In the genomic region with DNA sequence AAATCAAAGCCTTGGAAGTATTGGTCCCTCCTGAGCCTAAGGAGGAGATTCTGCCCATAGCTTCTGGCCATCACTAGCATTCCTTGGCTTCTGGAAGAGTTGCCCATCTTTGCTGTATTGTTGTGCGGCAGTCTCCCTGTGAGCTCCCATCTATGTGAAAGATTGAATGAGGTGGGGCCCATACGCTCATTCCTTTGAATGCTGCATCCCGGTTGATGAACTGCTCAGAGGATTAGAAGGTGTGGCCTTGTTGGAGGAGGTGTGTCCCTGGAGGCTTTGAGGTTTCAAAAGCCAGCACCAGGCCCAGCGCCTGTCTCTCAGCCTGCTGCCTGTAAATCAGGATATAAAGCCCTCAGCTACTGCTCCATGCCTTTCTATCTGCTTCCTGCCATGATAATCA, we compare ENCODE assay signal across 23 mouse cellular contexts. TPM values are rescaled to one million over a fixed set of nuclear protein-coding genes. Genes with fewer than 3 reads are reported as not detected.
A peak's percentile ranks its signal among the peaks of the same experiment; 100 is the strongest.
DNase-seq lines count a peak whose midpoint lies in the region; ATAC-seq and TF ChIP-seq lines count a peak whose summit lies in the region.
"Had no signal": no experiment of that assay in that cellular context is flagged by ENCODE, and none has a peak within 500 bp of the region (broad histone marks: within the 10 kb centered on the region; RNA-seq: fewer than 3 reads in every experiment).

No protein-coding gene starts in this region.

- H3K27ac ChIP-seq in CH12.LX (ENCODE audit: insufficient read depth, low read depth) = no peak overlapping the region
- H3K27ac ChIP-seq in bone marrow macrophage, adult 2 months (ENCODE audit: insufficient read depth, low read depth, low read length) = peak overlapping the region; percentile 60
- H3K27ac ChIP-seq in forebrain, embryonic 15.5 days (replicated peaks) = no peak overlapping the region
- H3K27ac ChIP-seq: heart, adult 2 months; hindbrain, embryonic 12.5 days; hindbrain, embryonic 15.5 days had no signal

- dilution Hi-C loops in CH12.LX (cut with MboI; ENCODE audit: extremely low pct_ligation_motif_present, extremely low pct_unique_long_range_greater_than_20kb, low sequenced_read_pairs) = no loop called here

- in situ Hi-C loops in CH12.LX (cut with MboI; ENCODE audit: low pct_ligation_motif_present, low pct_unique_long_range_greater_than_20kb, low sequenced_read_pairs) = no loop called here

- TF ChIP-seq CTCF in CH12.LX (conservative IDR thresholded peaks at IDR 0.05 in 1 of 2, IDR thresholded peaks at IDR 0.05 in 1 of 2; ENCODE audit: low read depth in 2 of 2, low read length in 2 of 2) = no peak
- TF ChIP-seq CTCF in bone marrow macrophage, adult 2 months (IDR thresholded peaks at IDR 0.05; ENCODE audit: low read depth, low read length) = no peak

- no peak overlapping the region for H3K4me3 ChIP-seq in CH12.LX (replicated peaks in 1 of 3; ENCODE audit: low read depth in 2 of 3, low read length in 2 of 3, poor library complexity in 1 of 3)
- no peak overlapping the region for H3K4me3 ChIP-seq in bone marrow macrophage, adult 2 months (ENCODE audit: insufficient read depth, low read length)
- H3K4me3 ChIP-seq in forebrain, embryonic 15.5 days = no peak overlapping the region
- H3K4me3 ChIP-seq: heart, adult 2 months; hindbrain, embryonic 12.5 days; hindbrain, embryonic 15.5 days had no signal

- TF ChIP-seq RAD21 in CH12.LX (IDR thresholded peaks at IDR 0.05; ENCODE audit: low read depth, low read length) = no peak

- WGBS in forebrain, embryonic 15.5 days = 29% methylated on average over 4 of the region's 4 CpGs

- H3K9me3 ChIP-seq in CH12.LX (replicated peaks; ENCODE audit: low read length) = no peaks in the 10 kb centered on the region
- no peaks in the 10 kb centered on the region for H3K9me3 ChIP-seq in forebrain, embryonic 15.5 days
- H3K9me3 ChIP-seq: G1E; hindbrain, embryonic 12.5 days; hindbrain, embryonic 15.5 days had no signal

- H3K79me2 ChIP-seq in CH12.LX (replicated peaks; ENCODE audit: control insufficient read depth, extremely low read depth, insufficient read depth, poor library complexity, severe bottlenecking) = no peaks in the 10 kb centered on the region

- peaks cover 28 to 83% of the 10 kb centered on the region in 2 experiments for H3K4me1 ChIP-seq in CH12.LX (ENCODE audit: control insufficient read depth in 1 of 2, insufficient read depth in 2 of 2)
- H3K4me1 ChIP-seq in bone marrow macrophage, adult 2 months (ENCODE audit: control insufficient read depth, insufficient read depth, low read length) = peaks cover 65% of the 10 kb centered on the region
- H3K4me1 ChIP-seq in forebrain, embryonic 15.5 days = peaks cover 21% of the 10 kb centered on the region

- no peak overlapping the region for H3K9ac ChIP-seq in CH12.LX (ENCODE audit: insufficient read depth, low read depth)
- H3K9ac ChIP-seq in forebrain, embryonic 15.5 days (replicated peaks) = no peak overlapping the region
- H3K9ac ChIP-seq: hindbrain, embryonic 12.5 days; hindbrain, embryonic 15.5 days had no signal

- H3K36me3 ChIP-seq in CH12.LX (replicated peaks in 1 of 2; ENCODE audit: control insufficient read depth in 1 of 2, insufficient read depth in 1 of 2, low read length in 1 of 2) = peaks cover 7 to 22% of the 10 kb centered on the region in 2 experiments
- no peaks in the 10 kb centered on the region for H3K36me3 ChIP-seq in forebrain, embryonic 15.5 days
- H3K36me3 ChIP-seq: G1E; hindbrain, embryonic 12.5 days; hindbrain, embryonic 15.5 days had no signal

- DNase-seq in CH12.LX (ENCODE audit: extremely low read depth) (no peak), ES-CJ7 (ENCODE audit: low read depth, low spot score) (peak; percentile 32)
- DNase-seq in adrenal gland, postnatal 10 days = no peak
- DNase-seq in frontal cortex, postnatal 25 days (ENCODE audit: low spot score in 2 of 2) = no peak
- DNase-seq: adrenal gland, postnatal 14 days; cerebellum, adult 11-12 months; cerebellum, adult 8-10 months; cerebellum, postnatal 10 days; cerebellum, postnatal 36 days; embryo, embryonic 11 days; gastrocnemius, postnatal 10 days; gastrocnemius, postnatal 36 days; heart, adult 2 months; kidney, adult 11 months had no signal

- no peaks in the 10 kb centered on the region for H3K27me3 ChIP-seq in CH12.LX (replicated peaks)
- H3K27me3 ChIP-seq in forebrain, embryonic 15.5 days = no peaks in the 10 kb centered on the region
- H3K27me3 ChIP-seq: Patski had no signal

- TF ChIP-seq EP300 in CH12.LX (IDR thresholded peaks at IDR 0.05; ENCODE audit: low read length) = no peak

- peak overlapping the region; percentile 30; the same call in 1 of the 2 replicates for H3K4me2 ChIP-seq in CH12.LX (ENCODE audit: insufficient read depth, low read depth, poor library complexity, severe bottlenecking)
- no peak overlapping the region for H3K4me2 ChIP-seq in forebrain, embryonic 15.5 days (replicated peaks)
- H3K4me2 ChIP-seq: heart, embryonic 11.5 days; hindbrain, embryonic 12.5 days; hindbrain, embryonic 15.5 days had no signal

- ATAC-seq in forebrain, embryonic 15.5 days (replicated peaks) = no peak
- ATAC-seq: CD4-positive, CD25-positive, alpha-beta regulatory T cell, adult 4 months; forebrain, embryonic 14.5 days; Patski had no signal

- no peak; the same call in 1 of the 2 replicates for TF ChIP-seq POLR2A in CH12.LX (IDR thresholded peaks at IDR 0.05; ENCODE audit: low read depth, low read length)
- TF ChIP-seq POLR2A in bone marrow macrophage, adult 2 months (IDR thresholded peaks at IDR 0.05; ENCODE audit: borderline replicate concordance, low read depth, low read length) = no peak

TF ChIP-seq in CH12.LX, 34 proteins besides CTCF, POLR2A, EP300 and RAD21:
- no peak for TF ChIP-seq IRF4 (IDR thresholded peaks at IDR 0.05; ENCODE audit: low read depth, low read length)
- no peak for TF ChIP-seq MYC (IDR thresholded peaks at IDR 0.05; ENCODE audit: low read depth, low read length)
- no peak for TF ChIP-seq E2F4 (IDR thresholded peaks at IDR 0.05; ENCODE audit: insufficient replicate concordance, low read depth, low read length)
- no peak for TF ChIP-seq CHD1 (IDR thresholded peaks at IDR 0.05; ENCODE audit: low read depth, low read length)
- no peak for TF ChIP-seq NRF1 (IDR thresholded peaks at IDR 0.05; ENCODE audit: low read depth, low read length)
- no peak for TF ChIP-seq SIN3A (IDR thresholded peaks at IDR 0.05; ENCODE audit: low read length)
- TF ChIP-seq MXI1 (IDR thresholded peaks at IDR 0.05; ENCODE audit: low read depth, low read length) = no peak
- TF ChIP-seq RCOR1 (conservative IDR thresholded peaks at IDR 0.05; ENCODE audit: low read depth, low read length) = no peak
TF ChIP-seq in CH12.LX: peak in this region for 0.

RNA-seq across cellular contexts. Expression of gene Ass1, which starts 23.6 kb away (rescaled TPM):
- total RNA-seq in CH12.LX (2012; rRNA removed) (45.1 and 64.4 TPM in 2 replicates), CH12.LX (2014; rRNA removed) (87.8 and 97.4 TPM in 2 replicates)
- 204 and 211 TPM in 2 replicates for polyA plus RNA-seq in CH12.LX (2012; ENCODE audit: insufficient read length, low read depth)
- polyA plus RNA-seq in bone marrow macrophage, adult 2 months (2012; ENCODE audit: insufficient read depth, insufficient read length, missing spikeins) = 10.3 and 12.0 TPM in 2 replicates
- 100 to 1,000 TPM in 1 of 2 experiments, 10 to 100 TPM in 1; 61.2 to 175 TPM for total RNA-seq in adrenal gland, postnatal 10 days (2021)
- 4.5 and 6.3 TPM in 2 replicates for polyA plus RNA-seq in forebrain, embryonic 15.5 days (2015; fragmentation: Nextera tagmentation; extraction: Ambion mirVana)
- total RNA-seq: G1E had no signal
- polyA plus RNA-seq: G1E had no signal

Comparison
In these comparisons a context has a peak if more than half of its experiments do, and no peak if none do; other contexts are left out.
1. RNA of gene Ass1, which starts 23.6 kb away (polyA plus RNA-seq): 204 to 211 TPM in CH12.LX; 10.3 to 12.0 TPM in bone marrow macrophage, adult 2 months and 4.5 to 6.3 TPM in forebrain, embryonic 15.5 days; every median in the first group is over 10 times any median in the second.